Mouse (Mus musculus) c-Kit-positive CD71-positive TER-119-positive erythroid progenitor cells, embryonic 14.5 days (primary cell): ENCODE measurements around the gene Dazap1.

Source experiments
- DNase-seq: peaks from one replicate; pipeline ENCODE4 v3.0.0-alpha.2; 2013; ENCODE audit warnings: low spot score

Dazap1 gene

GRCm38 (mm10) chr10:80271186-80271843, 10.0 kb downstream of the Dazap1 start:
- DNase-seq, result no peak

GRCm38 (mm10) chr10:80271870-80272585, 10.7 kb downstream of the Dazap1 start:
- DNase-seq, result no peak

GRCm38 (mm10) chr10:80273847-80274246, 12.6 kb downstream of the Dazap1 start:
- DNase-seq, result no peak

- DNase-seq, result no peak
Observed at GRCm38 (mm10) chr10:80276238-80276637, 15.0 kb downstream of the Dazap1 start.

GRCm38 (mm10) chr10:80278390-80278789, 17.1 kb downstream of the Dazap1 start:
- no peak for DNase-seq

GRCm38 (mm10) chr10:80279273-80279672, 18.0 kb downstream of the Dazap1 start:
- no peak for DNase-seq

- no peak for DNase-seq
Observed at GRCm38 (mm10) chr10:80281304-80281703, 20.0 kb downstream of the Dazap1 start.

GRCm38 (mm10) chr10:80281921-80282371, 20.7 kb downstream of the Dazap1 start:
- no peak for DNase-seq

- DNase-seq, result no peak
Observed at GRCm38 (mm10) chr10:80282481-80283441, 21.5 kb downstream of the Dazap1 start.

GRCm38 (mm10) chr10:80285222-80286070, 24.2 kb downstream of the Dazap1 start:
- DNase-seq, result no peak

- DNase-seq, result no peak
Observed at GRCm38 (mm10) chr10:80288097-80288496, 26.8 kb downstream of the Dazap1 start.

GRCm38 (mm10) chr10:80288657-80289056, 27.4 kb downstream of the Dazap1 start:
- DNase-seq, result no peak

- DNase-seq, result peak; percentile 93
Observed at GRCm38 (mm10) chr10:80292251-80293146, 31.2 kb downstream of the Dazap1 start, which contains the start of gene Rps15. Gene Rps15 (plus strand): TSS chr10:80292453.

GRCm38 (mm10) chr10:80293325-80293724, 32.0 kb downstream of the Dazap1 start:
- peak; percentile 34 for DNase-seq

- DNase-seq, result peak; percentile 23
Observed at GRCm38 (mm10) chr10:80294311-80294710, 33.0 kb downstream of the Dazap1 start.

GRCm38 (mm10) chr10:80294788-80295303, 33.6 kb downstream of the Dazap1 start:
- no peak for DNase-seq

GRCm38 (mm10) chr10:80295618-80296425, 34.5 kb downstream of the Dazap1 start, which contains the start of gene Apc2:
Gene Apc2 (plus strand): TSS chr10:80295977.
- peak; percentile 75 for DNase-seq

- DNase-seq, result no peak
Observed at GRCm38 (mm10) chr10:80296824-80297223, 35.5 kb downstream of the Dazap1 start.

- no peak for DNase-seq
Observed at GRCm38 (mm10) chr10:80297526-80298133, 36.3 kb downstream of the Dazap1 start.
